Mouse (Mus musculus): ENCODE results near the gene Hsd11b1. TPM values are rescaled to one million over a fixed set of nuclear protein-coding genes. Genes with fewer than 3 reads are reported as not detected.

Hsd11b1 gene
- polyA plus RNA-seq, 1 experiment from 2014 or later, result 184 TPM

- Histone ChIP-seq H3K27me3 (replicated peaks; ENCODE audit: insufficient read depth, low read length) (no peaks in the 10 kb centered on the region), H3K4me2 (replicated peaks; ENCODE audit: low read depth, low read length) (no peak overlapping the region), H3K4me3 (ENCODE audit: low read depth, low read length) (no peak overlapping the region), H3K9ac (replicated peaks; ENCODE audit: low read depth) (no peak overlapping the region), H3K4me1 (ENCODE audit: insufficient read depth, low read depth, low read length) (peaks cover 7% of the 10 kb centered on the region; the same call in 1 of the 2 replicates), H3K9me3 (ENCODE audit: low read length) (no peaks in the 10 kb centered on the region), H3K27ac (ENCODE audit: low read length) (no peak overlapping the region), H3K36me3 (ENCODE audit: insufficient read depth, low read length) (no peaks in the 10 kb centered on the region)
- DNase-seq (ENCODE audit: low spot score) (no peak), ATAC-seq (no peak)
- WGBS, result 75% methylated on average over 3 of the region's 3 CpGs
- TF ChIP-seq CTCF (IDR thresholded peaks at IDR 0.05), result no peak
- TF ChIP-seq EP300 (IDR thresholded peaks at IDR 0.05), result no peak
Measured at GRCm38 (mm10) chr1:193194416-193195140, 69.3 kb downstream of the Hsd11b1 start.

GRCm38 (mm10) chr1:193191675-193192283 is 72.1 kb downstream of the Hsd11b1 start:
- no peak overlapping the region for H3K4me2 ChIP-seq (replicated peaks; ENCODE audit: low read depth, low read length)
- 68% methylated on average over 7 of the region's 7 CpGs for WGBS
- H3K4me1 ChIP-seq (ENCODE audit: insufficient read depth, low read depth, low read length), result peaks cover 21% of the 10 kb centered on the region
- H3K9me3 ChIP-seq (ENCODE audit: low read length), result no peaks in the 10 kb centered on the region
- ATAC-seq (no peak), DNase-seq (ENCODE audit: low spot score) (peak; percentile 35)
- TF ChIP-seq EP300 (IDR thresholded peaks at IDR 0.05), result no peak
- TF ChIP-seq CTCF (IDR thresholded peaks at IDR 0.05), result no peak
- H3K4me3 ChIP-seq (ENCODE audit: low read depth, low read length), result no peak overlapping the region
- no peak overlapping the region for H3K9ac ChIP-seq (replicated peaks; ENCODE audit: low read depth)
- H3K36me3 ChIP-seq (ENCODE audit: insufficient read depth, low read length), result no peaks in the 10 kb centered on the region
- H3K27ac ChIP-seq (ENCODE audit: low read length), result no peak overlapping the region
- no peaks in the 10 kb centered on the region for H3K27me3 ChIP-seq (replicated peaks; ENCODE audit: insufficient read depth, low read length)

GRCm38 (mm10) chr1:193189771-193190170 is 74.1 kb downstream of the Hsd11b1 start:
- no peak overlapping the region for H3K4me3 ChIP-seq (ENCODE audit: low read depth, low read length)
- TF ChIP-seq CTCF (IDR thresholded peaks at IDR 0.05) (no peak), EP300 (IDR thresholded peaks at IDR 0.05) (no peak)
- no peaks in the 10 kb centered on the region for H3K27me3 ChIP-seq (replicated peaks; ENCODE audit: insufficient read depth, low read length)
- H3K4me2 ChIP-seq (replicated peaks; ENCODE audit: low read depth, low read length), result no peak overlapping the region
- peak overlapping the region; percentile 74 for H3K27ac ChIP-seq (ENCODE audit: low read length)
- peaks cover 21% of the 10 kb centered on the region for H3K4me1 ChIP-seq (ENCODE audit: insufficient read depth, low read depth, low read length)
- 34% methylated on average over 3 of the region's 3 CpGs for WGBS
- H3K9me3 ChIP-seq (ENCODE audit: low read length), result no peaks in the 10 kb centered on the region
- H3K9ac ChIP-seq (replicated peaks; ENCODE audit: low read depth), result no peak overlapping the region
- no peaks in the 10 kb centered on the region for H3K36me3 ChIP-seq (ENCODE audit: insufficient read depth, low read length)
- DNase-seq (ENCODE audit: low spot score) (no peak), ATAC-seq (peak; percentile 46)

GRCm38 (mm10) chr1:193189151-193189621 is 74.7 kb downstream of the Hsd11b1 start:
- DNase-seq (ENCODE audit: low spot score), result peak; percentile 76

GRCm38 (mm10) chr1:193188257-193188656 is 75.6 kb downstream of the Hsd11b1 start:
- ATAC-seq, result no peak
- WGBS, result 36% methylated on average over 6 of the region's 6 CpGs

More at GRCm38 (mm10) chr1:193189151-193189621, 74.7 kb downstream of the Hsd11b1 start:
- Histone ChIP-seq H3K9ac (replicated peaks; ENCODE audit: low read depth) (no peak overlapping the region), H3K36me3 (ENCODE audit: insufficient read depth, low read length) (no peaks in the 10 kb centered on the region), H3K27me3 (replicated peaks; ENCODE audit: insufficient read depth, low read length) (no peaks in the 10 kb centered on the region), H3K4me2 (replicated peaks; ENCODE audit: low read depth, low read length) (no peak overlapping the region), H3K27ac (ENCODE audit: low read length) (peak overlapping the region; percentile 74), H3K4me1 (ENCODE audit: insufficient read depth, low read depth, low read length) (peaks cover 21% of the 10 kb centered on the region), H3K4me3 (ENCODE audit: low read depth, low read length) (no peak overlapping the region), H3K9me3 (ENCODE audit: low read length) (no peaks in the 10 kb centered on the region)
- 8% methylated on average over 9 of the region's 9 CpGs for WGBS
- TF ChIP-seq CTCF (IDR thresholded peaks at IDR 0.05) (no peak), EP300 (IDR thresholded peaks at IDR 0.05) (no peak)
- peak; percentile 87 for ATAC-seq

GRCm38 (mm10) chr1:193181104-193181503 is 82.8 kb downstream of the Hsd11b1 start:
- no peak for ATAC-seq
- Histone ChIP-seq H3K27ac (ENCODE audit: low read length) (no peak overlapping the region), H3K36me3 (ENCODE audit: insufficient read depth, low read length) (no peaks in the 10 kb centered on the region), H3K4me2 (replicated peaks; ENCODE audit: low read depth, low read length) (no peak overlapping the region), H3K4me1 (ENCODE audit: insufficient read depth, low read depth, low read length) (no peaks in the 10 kb centered on the region), H3K4me3 (ENCODE audit: low read depth, low read length) (no peak overlapping the region), H3K9me3 (ENCODE audit: low read length) (no peaks in the 10 kb centered on the region), H3K9ac (replicated peaks; ENCODE audit: low read depth) (no peak overlapping the region), H3K27me3 (replicated peaks; ENCODE audit: insufficient read depth, low read length) (no peaks in the 10 kb centered on the region)
- DNase-seq (ENCODE audit: low spot score), result no peak
- 71% methylated on average over 3 of the region's 3 CpGs for WGBS
- TF ChIP-seq CTCF (IDR thresholded peaks at IDR 0.05), result no peak
- TF ChIP-seq EP300 (IDR thresholded peaks at IDR 0.05), result no peak

More at GRCm38 (mm10) chr1:193188257-193188656, 75.6 kb downstream of the Hsd11b1 start:
- Histone ChIP-seq H3K9ac (replicated peaks; ENCODE audit: low read depth) (no peak overlapping the region), H3K4me3 (ENCODE audit: low read depth, low read length) (no peak overlapping the region), H3K36me3 (ENCODE audit: insufficient read depth, low read length) (no peaks in the 10 kb centered on the region), H3K9me3 (ENCODE audit: low read length) (no peaks in the 10 kb centered on the region), H3K27me3 (replicated peaks; ENCODE audit: insufficient read depth, low read length) (no peaks in the 10 kb centered on the region), H3K4me2 (replicated peaks; ENCODE audit: low read depth, low read length) (no peak overlapping the region), H3K4me1 (ENCODE audit: insufficient read depth, low read depth, low read length) (peaks cover 21% of the 10 kb centered on the region), H3K27ac (ENCODE audit: low read length) (peak overlapping the region; percentile 74)
- no peak for DNase-seq (ENCODE audit: low spot score)
- TF ChIP-seq CTCF (IDR thresholded peaks at IDR 0.05) (no peak), EP300 (IDR thresholded peaks at IDR 0.05) (no peak)
